Mouse (Mus musculus): ENCODE data around the gene Itga8. TPM values are rescaled to one million over a fixed set of nuclear protein-coding genes. Genes with fewer than 3 reads are reported as not detected.

The Itga8 gene
- polyA plus RNA-seq, 1 experiment from 2014 or later, result 8.9 TPM

DNA sequence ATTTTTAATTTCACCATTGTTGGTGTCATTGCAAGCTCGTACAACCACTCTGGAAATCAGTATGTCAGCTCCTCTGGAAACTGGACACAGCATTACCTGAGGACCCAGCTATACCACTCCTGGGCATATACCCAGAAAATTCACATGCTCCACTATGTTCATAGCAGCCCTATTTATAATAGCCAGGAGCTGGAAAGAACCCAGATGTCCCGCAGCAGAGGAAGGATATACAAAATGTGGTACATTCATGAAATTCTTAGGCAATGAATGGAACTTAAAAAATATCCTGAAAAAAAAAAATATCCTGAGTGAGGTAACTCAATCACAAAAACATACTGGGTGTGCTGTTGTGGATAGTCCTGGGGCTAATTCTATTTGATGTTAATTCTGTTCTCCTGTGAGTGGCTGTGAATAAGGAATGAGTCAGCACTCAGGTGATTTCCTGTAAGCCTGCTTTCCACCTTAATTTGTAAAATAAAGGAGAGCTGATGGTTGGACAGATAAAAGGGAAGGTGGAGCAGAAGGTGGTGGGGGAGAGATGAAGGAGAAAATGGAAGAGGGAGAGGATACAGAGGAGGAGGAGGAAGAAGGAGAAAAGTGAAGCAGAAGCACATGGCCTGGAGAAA lies 224.3 kb downstream of the Itga8 start:
- 69% methylated on average over 2 of the region's 2 CpGs for WGBS
- H3K36me3 ChIP-seq (ENCODE audit: control insufficient read depth, insufficient read depth), result no peaks in the 10 kb centered on the region
- no peak overlapping the region for H3K27ac ChIP-seq (ENCODE audit: low read length)
- ATAC-seq (replicated peaks; ENCODE audit: extremely low read depth, insufficient read depth, low FRiP score), result no peak
- no peaks in the 10 kb centered on the region for H3K9me3 ChIP-seq (replicated peaks; ENCODE audit: control insufficient read depth, low read length)
- H3K9ac ChIP-seq (ENCODE audit: low read length), result no peak overlapping the region
- H3K27me3 ChIP-seq (ENCODE audit: control insufficient read depth, insufficient read depth, low read length), result no peaks in the 10 kb centered on the region
- H3K4me1 ChIP-seq (ENCODE audit: control insufficient read depth, insufficient read depth, low read length), result no peaks in the 10 kb centered on the region
- no peak overlapping the region for H3K4me3 ChIP-seq (ENCODE audit: low read length)
- no peak overlapping the region for H3K4me2 ChIP-seq (ENCODE audit: low read depth, low read length)

DNA sequence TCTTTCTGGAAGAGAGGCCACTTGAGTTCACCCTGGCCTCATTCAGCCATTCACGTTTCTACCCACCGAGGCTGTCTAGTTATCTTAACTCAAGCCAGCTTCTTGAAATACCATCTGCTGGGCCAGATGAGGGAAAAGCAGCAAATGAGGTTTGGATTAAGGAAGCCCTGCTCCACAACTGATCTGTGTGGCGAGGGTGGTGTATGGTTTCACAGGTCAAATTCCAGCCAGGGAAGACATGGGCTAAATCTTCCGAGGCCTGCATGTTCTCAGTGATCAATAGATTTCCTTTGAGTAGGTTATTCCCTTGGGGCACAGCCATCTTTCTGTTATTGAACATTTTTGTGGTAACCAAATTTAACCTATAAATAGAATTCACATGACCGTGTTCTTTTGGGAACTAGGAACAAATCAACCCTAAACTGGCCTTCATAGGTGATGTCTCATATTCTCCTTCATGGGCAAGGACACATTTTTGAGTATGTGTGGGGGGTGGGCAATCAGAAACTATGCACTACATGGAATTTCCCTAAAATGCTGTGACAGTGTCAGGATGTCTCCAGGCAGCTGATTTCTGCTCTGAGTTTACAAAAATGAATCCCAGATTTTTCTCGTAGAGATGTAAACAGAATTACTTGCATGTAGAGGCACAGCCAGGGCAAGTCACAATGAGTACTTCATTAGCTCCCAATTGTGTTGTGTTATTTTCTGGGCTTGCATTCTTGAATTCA lies 235.9 kb downstream of the Itga8 start:
- Histone ChIP-seq H3K9me3 (replicated peaks; ENCODE audit: control insufficient read depth, low read length) (no peaks in the 10 kb centered on the region), H3K4me1 (ENCODE audit: control insufficient read depth, insufficient read depth, low read length) (peaks cover under 1% of the 10 kb centered on the region; the same call in 1 of the 2 replicates), H3K9ac (ENCODE audit: low read length) (no peak overlapping the region), H3K27ac (ENCODE audit: low read length) (no peak overlapping the region), H3K4me3 (ENCODE audit: low read length) (no peak overlapping the region), H3K4me2 (ENCODE audit: low read depth, low read length) (no peak overlapping the region), H3K36me3 (ENCODE audit: control insufficient read depth, insufficient read depth) (no peaks in the 10 kb centered on the region), H3K27me3 (ENCODE audit: control insufficient read depth, insufficient read depth, low read length) (no peaks in the 10 kb centered on the region)
- 52% methylated on average over 6 of the region's 6 CpGs for WGBS
- ATAC-seq (replicated peaks; ENCODE audit: extremely low read depth, insufficient read depth, low FRiP score), result no peak

DNA sequence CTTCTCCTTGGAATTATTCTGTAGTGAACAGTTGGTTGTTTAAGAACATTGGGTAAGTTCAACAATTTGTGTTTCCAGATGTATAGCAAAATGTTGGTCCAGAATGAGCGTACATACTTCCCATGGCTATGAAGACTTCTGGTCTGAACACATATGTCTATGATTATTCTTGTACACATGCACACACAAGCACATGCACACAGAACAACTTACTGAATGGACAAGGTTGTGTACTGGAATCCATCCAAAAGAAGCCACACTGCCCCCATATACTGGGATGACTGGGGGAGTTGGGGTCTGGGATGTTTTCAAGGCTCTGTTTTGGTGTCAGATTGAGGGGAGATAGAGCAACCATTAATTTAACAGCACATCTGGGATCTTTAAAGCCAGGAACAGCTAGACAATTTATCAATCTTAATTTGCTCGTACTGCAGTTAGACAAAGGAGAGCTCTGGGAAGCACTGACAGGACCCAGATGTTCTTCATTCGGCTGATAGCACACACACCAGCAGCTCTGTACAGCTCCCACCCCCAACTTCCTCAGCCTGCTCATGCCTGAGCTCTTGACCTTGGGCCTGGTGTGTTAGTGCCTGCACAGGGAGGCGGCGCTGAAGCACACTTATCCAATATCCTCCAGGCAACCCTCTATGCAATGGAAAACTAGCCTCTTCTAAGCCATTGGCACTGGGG lies 241.5 kb downstream of the Itga8 start:
- 37% methylated on average over 5 of the region's 5 CpGs for WGBS
- peak; percentile 81 for ATAC-seq (replicated peaks; ENCODE audit: extremely low read depth, insufficient read depth, low FRiP score)
- no peak overlapping the region for H3K9ac ChIP-seq (ENCODE audit: low read length)
- H3K4me2 ChIP-seq (ENCODE audit: low read depth, low read length), result no peak overlapping the region
- no peak overlapping the region for H3K4me3 ChIP-seq (ENCODE audit: low read length)
- H3K36me3 ChIP-seq (ENCODE audit: control insufficient read depth, insufficient read depth), result no peaks in the 10 kb centered on the region
- no peaks in the 10 kb centered on the region for H3K27me3 ChIP-seq (ENCODE audit: control insufficient read depth, insufficient read depth, low read length)
- H3K9me3 ChIP-seq (replicated peaks; ENCODE audit: control insufficient read depth, low read length), result no peaks in the 10 kb centered on the region
- peaks cover 10% of the 10 kb centered on the region for H3K4me1 ChIP-seq (ENCODE audit: control insufficient read depth, insufficient read depth, low read length)
- H3K27ac ChIP-seq (ENCODE audit: low read length), result peak overlapping the region; percentile 69

Other genes starting within 250 kb of the Itga8 start
- 22.7 and 26.4 TPM in 2 replicates for gene Mindy3, start 117.5 kb upstream of the Itga8 start, polyA plus RNA-seq (2015; fragmentation: Nextera tagmentation; extraction: Ambion mirVana)